Mouse (Mus musculus) liver, embryonic 14.5 days (tissue): ENCODE measurements around the gene Tor2a.

Experiments
- CTCF ChIP-seq: IDR thresholded peaks from 2 replicates; pipeline ENCODE4 v1.5.1; 2016; ENCODE audit warnings: antibody characterized with exemption, low read depth, control low read depth
- EP300 ChIP-seq: IDR thresholded peaks from 2 replicates; pipeline ENCODE4 v1.6.1; 2016; ENCODE audit warnings: antibody characterized with exemption, low read depth

DNA sequence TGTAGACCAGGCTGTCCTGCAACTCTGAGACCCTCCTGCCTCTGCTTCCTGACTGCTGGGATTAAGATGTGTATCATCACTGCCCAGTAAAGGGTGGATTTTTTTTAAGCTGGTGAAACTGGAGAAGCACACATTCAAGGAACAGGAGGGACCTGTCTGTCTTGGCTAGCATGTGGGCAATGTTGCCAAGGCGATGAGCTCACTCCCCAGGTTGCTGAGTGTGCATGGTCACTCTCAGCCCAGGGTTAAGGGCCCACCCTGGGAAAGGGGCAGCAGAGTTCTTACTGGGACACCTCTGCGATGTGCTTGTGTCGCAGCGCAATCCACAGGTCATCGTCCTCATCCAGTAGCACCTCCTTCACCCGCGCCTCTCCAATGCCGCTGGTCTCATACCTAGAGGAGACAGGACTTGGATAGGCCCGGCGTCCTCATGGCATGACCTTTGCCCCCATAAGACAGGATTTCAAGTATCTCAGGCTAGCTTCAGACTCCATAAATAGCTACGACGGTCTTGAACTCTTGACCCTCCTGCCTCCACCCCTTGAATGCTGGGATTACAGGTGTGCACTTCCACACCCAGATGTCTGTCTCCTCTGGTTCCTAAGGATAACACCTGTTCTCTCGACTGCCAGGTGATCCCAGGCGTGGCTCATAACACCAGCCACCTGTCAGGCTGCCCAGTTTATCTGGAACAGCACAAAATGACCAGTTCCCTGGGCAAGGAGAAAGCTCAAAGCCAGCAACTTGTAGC, 52.0 kb downstream of the Tor2a start:
- TF ChIP-seq CTCF (no peak), EP300 (no peak)
